Mouse (Mus musculus) bone marrow macrophage, adult 2 months (primary cell): ENCODE measurements around the gene Lats2. TPM values are rescaled to one million over a fixed set of nuclear protein-coding genes. Genes with fewer than 3 reads are reported as not detected.
A peak's percentile ranks its signal among the peaks of the same experiment; 100 is the strongest.
"Not testable (repeated sequence)": the region's sequence is repeated elsewhere in the genome, so short reads cannot be mapped to it uniquely, and the experiment has no call there.

Experiments
- H3K27ac ChIP-seq: 2 replicates; pipeline ENCODE4 v1.5.1; 2012; ENCODE audit warnings: low read depth, low read length; ENCODE audit not compliant: insufficient read depth
- H3K4me1 ChIP-seq: 2 replicates; pipeline ENCODE4 v1.6.1; 2012; ENCODE audit warnings: low read length; ENCODE audit not compliant: control insufficient read depth, insufficient read depth
- H3K4me3 ChIP-seq: 2 replicates; pipeline ENCODE4 v1.5.1; 2012; ENCODE audit warnings: mild to moderate bottlenecking, low read length, moderate library complexity; ENCODE audit not compliant: insufficient read depth
- CTCF ChIP-seq: IDR thresholded peaks from 2 replicates; pipeline ENCODE4 v1.5.1; 2012; ENCODE audit warnings: low read depth, mild to moderate bottlenecking, low read length, moderate library complexity
- POLR2A ChIP-seq: IDR thresholded peaks from 2 replicates; pipeline ENCODE4 v1.6.1; 2012; ENCODE audit warnings: mild to moderate bottlenecking, low read depth, low read length, borderline replicate concordance
- polyA plus RNA-seq: library from polyadenylated mRNA; stranded (reverse); fragments of >200 nt; gene quantifications from 2 replicates; pipeline ENCODE4 v1.2.4, GENCODE M21; 2012; ENCODE audit not compliant: missing spikeins, insufficient read depth, insufficient read length

Lats2 gene
- polyA plus RNA-seq, 1 experiment, result 27.6 TPM

- TF ChIP-seq CTCF (no peak), POLR2A (no peak)
- Histone ChIP-seq H3K27ac (no peak overlapping the region), H3K4me1 (no peaks in the 10 kb centered on the region), H3K4me3 (no peak overlapping the region)
These were observed 62.1 kb downstream of the Lats2 start for GRCm38 (mm10) chr14:57696066-57696465.

GRCm38 (mm10) chr14:57695550-57695949, 62.6 kb downstream of the Lats2 start:
- no peak overlapping the region for H3K27ac ChIP-seq
- no peak for TF ChIP-seq POLR2A
- TF ChIP-seq CTCF, result no peak
- no peak overlapping the region for H3K4me3 ChIP-seq
- H3K4me1 ChIP-seq, result no peaks in the 10 kb centered on the region

GRCm38 (mm10) chr14:57694246-57694645, 63.9 kb downstream of the Lats2 start:
- H3K4me3 ChIP-seq, result no peak overlapping the region
- H3K4me1 ChIP-seq, result no peaks in the 10 kb centered on the region
- H3K27ac ChIP-seq, result no peak overlapping the region
- TF ChIP-seq POLR2A, result no peak
- no peak for TF ChIP-seq CTCF

- no peak overlapping the region for H3K27ac ChIP-seq
- H3K4me3 ChIP-seq, result no peak overlapping the region
- no peak for TF ChIP-seq POLR2A
- no peak for TF ChIP-seq CTCF
- no peaks in the 10 kb centered on the region for H3K4me1 ChIP-seq
These were observed 65.6 kb downstream of the Lats2 start for GRCm38 (mm10) chr14:57692517-57693130.

GRCm38 (mm10) chr14:57691316-57691715, 66.9 kb downstream of the Lats2 start:
- H3K4me1 ChIP-seq, result no peaks in the 10 kb centered on the region
- H3K4me3 ChIP-seq, result no peak overlapping the region
- H3K27ac ChIP-seq, result no peak overlapping the region
- TF ChIP-seq CTCF (no peak), POLR2A (no peak)

- H3K4me3 ChIP-seq, result no peak overlapping the region
- H3K27ac ChIP-seq, result no peak overlapping the region
- no peaks in the 10 kb centered on the region for H3K4me1 ChIP-seq
- TF ChIP-seq POLR2A (no peak), CTCF (no peak)
These were observed 67.5 kb downstream of the Lats2 start for GRCm38 (mm10) chr14:57690681-57691080.

GRCm38 (mm10) chr14:57688066-57688465, 70.1 kb downstream of the Lats2 start:
- H3K4me3 ChIP-seq, H3K27ac ChIP-seq, H3K4me1 ChIP-seq: not testable (repeated sequence)

GRCm38 (mm10) chr14:57687441-57687840, 70.7 kb downstream of the Lats2 start:
- Histone ChIP-seq H3K4me3 (no peak overlapping the region), H3K4me1 (no peaks in the 10 kb centered on the region), H3K27ac (no peak overlapping the region)
- no peak for TF ChIP-seq POLR2A

GRCm38 (mm10) chr14:57686647-57687046, 71.5 kb downstream of the Lats2 start:
- no peak overlapping the region for H3K4me3 ChIP-seq
- TF ChIP-seq POLR2A (no peak), CTCF (no peak)
- H3K27ac ChIP-seq, result no peak overlapping the region
- no peaks in the 10 kb centered on the region for H3K4me1 ChIP-seq

- H3K4me3 ChIP-seq, result no peak overlapping the region
- no peaks in the 10 kb centered on the region for H3K4me1 ChIP-seq
- TF ChIP-seq POLR2A, result no peak
- TF ChIP-seq CTCF, result peak; percentile 47; the same call in 1 of the 2 replicates
- H3K27ac ChIP-seq, result no peak overlapping the region
These were observed 73.6 kb downstream of the Lats2 start for GRCm38 (mm10) chr14:57684579-57684978.

- no peak for TF ChIP-seq CTCF
- TF ChIP-seq POLR2A, result no peak
- H3K4me1 ChIP-seq, result no peaks in the 10 kb centered on the region
- no peak overlapping the region for H3K4me3 ChIP-seq
- no peak overlapping the region for H3K27ac ChIP-seq
These were observed 75.4 kb downstream of the Lats2 start for GRCm38 (mm10) chr14:57682751-57683150.
